Mouse (Mus musculus): ENCODE data around the gene Scd2. TPM values are rescaled to one million over a fixed set of nuclear protein-coding genes. Genes with fewer than 3 reads are reported as not detected.

Gene Scd2
- total and polyA plus RNA-seq, 2 experiments from 2014 or later: 61.2 to 307 TPM

DNA sequence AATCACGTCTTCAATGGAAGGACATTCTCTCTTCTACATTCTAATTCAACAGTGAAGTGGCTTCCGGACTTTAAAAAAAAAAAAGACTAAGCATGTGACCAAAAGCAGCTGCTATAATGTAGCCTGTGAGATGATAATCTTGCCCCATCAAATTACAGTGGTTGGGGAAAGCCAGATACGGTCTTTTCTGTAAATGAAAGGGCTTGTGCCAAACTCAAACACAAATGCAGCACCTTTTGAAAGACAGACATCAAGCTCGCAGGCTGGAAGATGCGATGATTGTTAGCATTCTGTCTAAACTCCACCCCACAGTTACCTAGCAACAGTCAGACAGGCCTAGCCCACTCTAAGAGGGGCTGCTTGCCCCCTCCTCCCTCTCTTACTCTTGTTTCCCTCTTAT, 17.3 kb downstream of the Scd2 start:
- WGBS: 58% methylated on average over 5 of the region's 5 CpGs
- no peak overlapping the region for H3K9ac ChIP-seq (replicated peaks; ENCODE audit: low read depth, low read length)
- no peaks in the 10 kb centered on the region for H3K9me3 ChIP-seq (replicated peaks; ENCODE audit: control insufficient read depth, low read length)
- ATAC-seq (ENCODE audit: insufficient read depth, low read depth) (no peak), DNase-seq (ENCODE audit: low spot score) (no peak)
- H3K4me2 ChIP-seq (ENCODE audit: low read depth, low read length): no peak overlapping the region
- no peaks in the 10 kb centered on the region for H3K27me3 ChIP-seq (ENCODE audit: control insufficient read depth, insufficient read depth, low read length)
- H3K36me3 ChIP-seq (replicated peaks; ENCODE audit: control insufficient read depth, insufficient read depth, low read length): peaks cover 25% of the 10 kb centered on the region
- H3K4me3 ChIP-seq (ENCODE audit: low read depth, low read length): no peak overlapping the region
- no peak for TF ChIP-seq CTCF (IDR thresholded peaks at IDR 0.05; ENCODE audit: low read depth)
- TF ChIP-seq EP300 (IDR thresholded peaks at IDR 0.05; ENCODE audit: low read depth): no peak
- peaks cover 16% of the 10 kb centered on the region; the same call in 1 of the 2 replicates for H3K4me1 ChIP-seq (ENCODE audit: control insufficient read depth, insufficient read depth)
- no peak overlapping the region for H3K27ac ChIP-seq (ENCODE audit: low read depth)

DNA sequence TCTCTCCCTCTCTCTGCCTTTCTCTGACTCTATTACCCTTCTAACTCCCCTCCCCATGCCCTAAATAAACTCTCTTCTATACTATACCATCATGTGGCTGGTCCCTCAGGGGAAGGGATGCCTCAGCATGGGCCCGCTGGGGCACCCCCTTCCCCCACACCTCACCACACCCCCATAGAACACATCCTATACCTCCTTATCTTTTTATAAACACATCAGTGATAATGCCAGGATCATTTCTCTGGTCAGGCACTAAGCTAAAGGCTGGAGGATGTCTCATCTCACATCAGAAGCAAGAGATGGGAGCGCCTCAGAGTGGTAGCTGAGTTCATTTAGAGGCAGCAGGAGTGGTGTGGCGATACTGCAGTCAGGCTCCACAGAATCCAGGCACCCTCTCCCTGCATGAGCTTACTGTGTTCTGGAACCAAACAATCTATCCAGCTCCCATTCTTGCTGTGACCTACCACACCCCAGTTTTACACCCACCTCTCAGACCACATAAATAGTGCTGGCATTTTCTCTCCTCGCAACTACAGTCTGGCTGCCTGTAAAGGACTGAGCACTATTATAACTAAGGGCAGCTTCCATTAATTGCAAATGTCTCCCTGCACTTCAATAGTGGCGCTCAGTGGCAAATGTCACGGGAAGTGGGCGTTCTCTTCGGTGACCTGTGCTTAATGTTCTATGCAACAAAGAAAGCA, 18.0 kb downstream of the Scd2 start:
- DNase-seq (ENCODE audit: low spot score): no peak
- 70% methylated on average over 8 of the region's 8 CpGs for WGBS
- peak overlapping the region; percentile 32 for H3K27ac ChIP-seq (ENCODE audit: low read depth)

DNA sequence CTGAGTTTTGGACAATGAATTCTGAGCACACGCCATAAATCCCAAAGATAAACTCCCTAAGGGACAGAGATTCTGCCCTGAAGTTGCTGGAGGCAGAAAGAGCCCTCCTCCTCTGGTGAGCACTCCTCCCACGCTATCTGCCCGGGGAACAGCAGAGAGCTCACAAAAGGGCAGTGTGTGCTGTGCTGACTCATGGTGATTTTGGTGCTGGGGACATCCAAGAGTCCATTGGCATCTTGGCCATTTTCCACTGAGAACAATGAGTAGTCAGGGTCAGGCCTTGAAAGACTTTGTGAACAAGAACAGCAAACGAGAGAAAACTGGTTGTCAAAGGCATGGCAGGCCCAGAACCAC, 18.5 kb downstream of the Scd2 start:
- ATAC-seq (ENCODE audit: insufficient read depth, low read depth) (no peak), DNase-seq (ENCODE audit: low spot score) (no peak)
- TF ChIP-seq CTCF (IDR thresholded peaks at IDR 0.05; ENCODE audit: low read depth): no peak
- no peak for TF ChIP-seq EP300 (IDR thresholded peaks at IDR 0.05; ENCODE audit: low read depth)

More for the DNA sequence above, 18.0 kb downstream of the Scd2 start:
- ATAC-seq (ENCODE audit: insufficient read depth, low read depth): no peak
- H3K4me1 ChIP-seq (ENCODE audit: control insufficient read depth, insufficient read depth): peaks cover 16% of the 10 kb centered on the region; the same call in 1 of the 2 replicates
- no peak overlapping the region for H3K4me3 ChIP-seq (ENCODE audit: low read depth, low read length)
- H3K27me3 ChIP-seq (ENCODE audit: control insufficient read depth, insufficient read depth, low read length): no peaks in the 10 kb centered on the region
- 0 out of 2 replicates have a peak overlapping the region, but pooled peaks have one; percentile 2 for H3K9ac ChIP-seq (replicated peaks; ENCODE audit: low read depth, low read length)
- H3K4me2 ChIP-seq (ENCODE audit: low read depth, low read length): no peak overlapping the region
- H3K9me3 ChIP-seq (replicated peaks; ENCODE audit: control insufficient read depth, low read length): no peaks in the 10 kb centered on the region
- TF ChIP-seq CTCF (IDR thresholded peaks at IDR 0.05; ENCODE audit: low read depth): no peak
- no peak for TF ChIP-seq EP300 (IDR thresholded peaks at IDR 0.05; ENCODE audit: low read depth)
- H3K36me3 ChIP-seq (replicated peaks; ENCODE audit: control insufficient read depth, insufficient read depth, low read length): peaks cover 19% of the 10 kb centered on the region; the same call in 1 of the 2 replicates

DNA sequence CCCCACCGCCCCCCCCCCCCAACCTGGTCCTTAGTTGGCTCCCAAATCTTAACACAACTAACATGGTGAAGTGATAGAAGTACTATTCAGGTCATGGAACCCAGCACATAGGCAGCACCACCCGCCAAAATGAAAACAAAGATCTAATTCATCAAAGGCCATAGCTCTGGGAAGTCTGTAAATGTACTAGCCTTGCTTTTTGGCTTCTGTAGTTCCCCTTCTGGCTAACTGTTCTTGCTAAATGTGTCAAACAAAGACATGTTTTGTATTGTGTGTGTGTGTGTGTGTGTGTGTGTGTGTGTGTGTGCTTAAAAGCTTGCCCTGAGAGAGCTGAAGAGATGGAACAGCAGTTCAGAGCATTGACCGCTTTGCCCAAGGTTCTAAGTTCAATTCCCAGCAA, 19.6 kb downstream of the Scd2 start:
- TF ChIP-seq EP300 (IDR thresholded peaks at IDR 0.05; ENCODE audit: low read depth) (no peak), CTCF (IDR thresholded peaks at IDR 0.05; ENCODE audit: low read depth) (no peak)
- 80% methylated on average over 3 of the region's 3 CpGs for WGBS
- ATAC-seq (ENCODE audit: insufficient read depth, low read depth) (no peak), DNase-seq (ENCODE audit: low spot score) (no peak)
- Histone ChIP-seq H3K4me1 (ENCODE audit: control insufficient read depth, insufficient read depth) (peaks cover 16% of the 10 kb centered on the region; the same call in 1 of the 2 replicates), H3K9ac (replicated peaks; ENCODE audit: low read depth, low read length) (no peak overlapping the region), H3K27ac (ENCODE audit: low read depth) (no peak overlapping the region; the same call in 1 of the 2 replicates), H3K9me3 (replicated peaks; ENCODE audit: control insufficient read depth, low read length) (no peaks in the 10 kb centered on the region), H3K27me3 (ENCODE audit: control insufficient read depth, insufficient read depth, low read length) (no peaks in the 10 kb centered on the region), H3K4me3 (ENCODE audit: low read depth, low read length) (no peak overlapping the region), H3K4me2 (ENCODE audit: low read depth, low read length) (no peak overlapping the region), H3K36me3 (replicated peaks; ENCODE audit: control insufficient read depth, insufficient read depth, low read length) (peaks cover 3% of the 10 kb centered on the region; the same call in 1 of the 2 replicates)

More for the DNA sequence above, 18.5 kb downstream of the Scd2 start:
- Histone ChIP-seq H3K9ac (replicated peaks; ENCODE audit: low read depth, low read length) (0 out of 2 replicates have a peak overlapping the region, but pooled peaks have one; percentile 2), H3K4me1 (ENCODE audit: control insufficient read depth, insufficient read depth) (peaks cover 16% of the 10 kb centered on the region; the same call in 1 of the 2 replicates), H3K9me3 (replicated peaks; ENCODE audit: control insufficient read depth, low read length) (no peaks in the 10 kb centered on the region), H3K36me3 (replicated peaks; ENCODE audit: control insufficient read depth, insufficient read depth, low read length) (peaks cover 14% of the 10 kb centered on the region; the same call in 1 of the 2 replicates), H3K4me3 (ENCODE audit: low read depth, low read length) (no peak overlapping the region), H3K27ac (ENCODE audit: low read depth) (peak overlapping the region; percentile 32), H3K4me2 (ENCODE audit: low read depth, low read length) (no peak overlapping the region), H3K27me3 (ENCODE audit: control insufficient read depth, insufficient read depth, low read length) (no peaks in the 10 kb centered on the region)
- WGBS: 41% methylated on average over 4 of the region's 4 CpGs

DNA sequence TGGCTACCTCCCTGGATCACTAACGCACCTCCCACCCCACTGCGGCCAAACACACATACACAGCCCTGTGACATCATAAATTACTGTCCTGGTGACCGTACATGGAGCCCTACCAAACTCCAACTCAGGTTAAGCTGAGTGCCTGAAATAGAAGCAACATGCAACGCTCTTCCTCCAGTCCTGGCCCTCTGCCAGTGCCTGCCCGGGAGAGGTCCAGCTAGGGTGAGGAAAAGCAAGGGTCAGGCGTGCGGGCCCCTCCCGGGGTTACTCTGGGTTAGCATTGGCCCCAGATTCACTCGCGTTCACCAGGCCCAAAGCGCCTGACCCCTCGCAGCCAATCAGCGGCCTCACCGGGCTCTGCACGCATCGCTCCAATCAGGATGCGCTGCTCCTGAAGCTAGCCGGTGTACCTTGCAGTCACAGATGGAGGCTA, 20.9 kb downstream of the Scd2 start:
- Histone ChIP-seq H3K4me1 (ENCODE audit: control insufficient read depth, insufficient read depth) (peaks cover 16% of the 10 kb centered on the region; the same call in 1 of the 2 replicates), H3K27ac (ENCODE audit: low read depth) (peak overlapping the region; percentile 96), H3K27me3 (ENCODE audit: control insufficient read depth, insufficient read depth, low read length) (no peaks in the 10 kb centered on the region), H3K4me2 (ENCODE audit: low read depth, low read length) (peak overlapping the region; percentile 72), H3K4me3 (ENCODE audit: low read depth, low read length) (peak overlapping the region; percentile 52), H3K36me3 (replicated peaks; ENCODE audit: control insufficient read depth, insufficient read depth, low read length) (no peaks in the 10 kb centered on the region), H3K9ac (replicated peaks; ENCODE audit: low read depth, low read length) (peak overlapping the region; percentile 51), H3K9me3 (replicated peaks; ENCODE audit: control insufficient read depth, low read length) (peaks cover 5% of the 10 kb centered on the region; the same call in 1 of the 2 replicates)
- ATAC-seq (ENCODE audit: insufficient read depth, low read depth) (peak; percentile 98), DNase-seq (ENCODE audit: low spot score) (peak; percentile 96)
- WGBS: under 1% methylated on average over 18 of the region's 18 CpGs
- TF ChIP-seq CTCF (IDR thresholded peaks at IDR 0.05; ENCODE audit: low read depth): no peak
- TF ChIP-seq EP300 (IDR thresholded peaks at IDR 0.05; ENCODE audit: low read depth): no peak
